Mouse (Mus musculus) CH12.LX (cell line): ENCODE measurements around the gene Thnsl1. TPM values are rescaled to one million over a fixed set of nuclear protein-coding genes. Genes with fewer than 3 reads are reported as not detected.
A peak's percentile ranks its signal among the peaks of the same experiment; 100 is the strongest.

Experiments
- DNase-seq: peaks from one replicate; pipeline ENCODE4 v3.0.0-alpha.2; 2013; ENCODE audit errors: extremely low read depth
- H3K27ac ChIP-seq: 2 replicates; pipeline ENCODE4 v1.5.1; 2012; ENCODE audit warnings: low read depth, mild to moderate bottlenecking, control low read depth, moderate library complexity; ENCODE audit not compliant: insufficient read depth
- H3K27me3 ChIP-seq: replicated peaks from 2 replicates; pipeline ENCODE3; 2012; ENCODE audit warnings: inconsistent platforms
- H3K36me3 ChIP-seq, 2 experiments: replicated peaks in 1 of 2; 2 replicates each; pipeline versions ENCODE3 to v1.6.1; 2012; ENCODE audit warnings: inconsistent platforms in 1 of 2, low read length in 1 of 2, mild to moderate bottlenecking in 1 of 2, mixed read lengths in 1 of 2, moderate library complexity in 1 of 2; ENCODE audit not compliant: control insufficient read depth in 1 of 2, insufficient read depth in 1 of 2
- H3K4me1 ChIP-seq, 2 experiments: 2 replicates each; pipeline ENCODE4 v1.6.1; 2012; ENCODE audit warnings: inconsistent platforms in 1 of 2, moderate library complexity in 1 of 2; ENCODE audit not compliant: insufficient read depth in 2 of 2, control insufficient read depth in 1 of 2
- H3K4me2 ChIP-seq: 2 replicates; pipeline ENCODE4 v1.6.1; 2012; ENCODE audit warnings: low read depth, mild to moderate bottlenecking, control low read depth; ENCODE audit not compliant: poor library complexity, insufficient read depth, severe bottlenecking
- H3K4me3 ChIP-seq, 3 experiments: fragments of 150-350 bp in 1 of 3; sonication (generic) in 1 of 3; replicated peaks in 1 of 3; 2 replicates each; pipeline versions ENCODE3 to v1.5.1; 2011 to 2012; ENCODE audit warnings: low read depth in 2 of 3, low read length in 2 of 3, mild to moderate bottlenecking in 2 of 3, moderate library complexity in 2 of 3, control low read depth in 1 of 3, improper control_type of control experiment in 1 of 3, inconsistent platforms in 1 of 3, mixed read lengths in 1 of 3; ENCODE audit not compliant: poor library complexity in 1 of 3
- H3K79me2 ChIP-seq: replicated peaks from 2 replicates; pipeline ENCODE4 v1.6.1; 2012; ENCODE audit warnings: mild to moderate bottlenecking, moderate library complexity; ENCODE audit not compliant: control insufficient read depth, poor library complexity, insufficient read depth, severe bottlenecking; ENCODE audit errors: extremely low read depth
- H3K9ac ChIP-seq: 2 replicates; pipeline ENCODE4 v1.6.1; 2012; ENCODE audit warnings: low read depth, mild to moderate bottlenecking, control low read depth, moderate library complexity; ENCODE audit not compliant: insufficient read depth
- H3K9me3 ChIP-seq: replicated peaks from 2 replicates; pipeline ENCODE3; 2012; ENCODE audit warnings: low read length, inconsistent platforms, mixed read lengths
- CTCF ChIP-seq, 2 experiments: IDR thresholded peaks in 1 of 2; conservative IDR thresholded peaks in 1 of 2; 2 replicates each; pipeline ENCODE4 v1.5.1; 2011 to 2012; ENCODE audit warnings: low read depth in 2 of 2, low read length in 2 of 2, improper control_type of control experiment in 1 of 2, inconsistent platforms in 1 of 2, mild to moderate bottlenecking in 1 of 2, moderate library complexity in 1 of 2
- E2F4 ChIP-seq: IDR thresholded peaks from 2 replicates; pipeline ENCODE4 v1.6.1; 2011; ENCODE audit warnings: low read depth, low read length, improper control_type of control experiment; ENCODE audit not compliant: insufficient replicate concordance
- ELF1 ChIP-seq: IDR thresholded peaks from 2 replicates; pipeline ENCODE4 v1.6.1; 2014; ENCODE audit warnings: low read depth, mild to moderate bottlenecking, inconsistent platforms, low read length, improper control_type of control experiment
- HCFC1 ChIP-seq: IDR thresholded peaks from 2 replicates; pipeline ENCODE4 v1.6.1; 2012; ENCODE audit warnings: low read depth, mild to moderate bottlenecking, inconsistent platforms, low read length, improper control_type of control experiment
- MAFK ChIP-seq: IDR thresholded peaks from 2 replicates; pipeline ENCODE4 v1.6.1; 2011; ENCODE audit warnings: low read length, improper control_type of control experiment; ENCODE audit not compliant: insufficient replicate concordance
- MAZ ChIP-seq: IDR thresholded peaks from 2 replicates; pipeline ENCODE4 v1.6.1; 2012; ENCODE audit warnings: low read depth, mild to moderate bottlenecking, inconsistent platforms, low read length, improper control_type of control experiment, moderate library complexity
- MEF2A ChIP-seq: IDR thresholded peaks from 2 replicates; pipeline ENCODE4 v1.6.1; 2014; ENCODE audit warnings: low read depth, mild to moderate bottlenecking, inconsistent platforms, low read length, improper control_type of control experiment, borderline replicate concordance
- RAD21 ChIP-seq: IDR thresholded peaks from 2 replicates; pipeline ENCODE4 v1.6.1; 2011; ENCODE audit warnings: low read depth, mild to moderate bottlenecking, low read length, improper control_type of control experiment, moderate library complexity
- SIN3A ChIP-seq: IDR thresholded peaks from 2 replicates; pipeline ENCODE4 v1.6.1; 2012; ENCODE audit warnings: low read length, improper control_type of control experiment, inconsistent platforms
- SMC3 ChIP-seq: IDR thresholded peaks from 2 replicates; pipeline ENCODE4 v1.6.1; 2011; ENCODE audit warnings: low read depth, low read length, improper control_type of control experiment
- TBP ChIP-seq: conservative IDR thresholded peaks from 2 replicates; pipeline ENCODE4 v1.6.1; 2011; ENCODE audit warnings: low read depth, low read length, improper control_type of control experiment
- USF2 ChIP-seq: conservative IDR thresholded peaks from 2 replicates; pipeline ENCODE4 v1.6.1; 2011; ENCODE audit warnings: low read depth, low read length, improper control_type of control experiment
- ZKSCAN1 ChIP-seq: IDR thresholded peaks from 2 replicates; pipeline ENCODE4 v1.6.1; 2012; ENCODE audit warnings: low read depth, inconsistent platforms, low read length, improper control_type of control experiment, borderline replicate concordance
- ZNF384 ChIP-seq: IDR thresholded peaks from 2 replicates; pipeline ENCODE4 v1.6.1; 2012; ENCODE audit warnings: low read depth, low read length, improper control_type of control experiment, inconsistent platforms
- dilution Hi-C: fragments of 300-500 bp; cut with MboI; formaldehyde crosslinking; loops from 2 replicates; pipeline ENCODE4 v1.14.3; 2020; ENCODE audit warnings: low sequenced_read_pairs; ENCODE audit not compliant: extremely low pct_unique_long_range_greater_than_20kb, extremely low pct_ligation_motif_present
- in situ Hi-C: fragments of 300-500 bp; cut with MboI; formaldehyde crosslinking; loops from 3 replicates; pipeline ENCODE4 v1.14.3; 2019; ENCODE audit warnings: low sequenced_read_pairs, low pct_ligation_motif_present, low pct_unique_long_range_greater_than_20kb, mixed read lengths
- polyA plus RNA-seq: library from polyadenylated mRNA; unstranded; fragments of >175 nt; gene quantifications from 2 replicates; pipeline ENCODE4 v1.2.1, GENCODE M21; 2012; ENCODE audit warnings: low read depth; ENCODE audit not compliant: insufficient read length
- total RNA-seq, 2 experiments: library from RNA; depleted of rRNA; stranded (reverse); fragments of 300-350 nt in 1 of 2; fragments of >200 nt in 1 of 2; gene quantifications; 2 replicates each; pipeline ENCODE4 v1.2.3; 2012 to 2014

Gene Thnsl1
- total and polyA plus RNA-seq, 3 experiments, result 5.0 to 6.2 (median 6.1) TPM

- Histone ChIP-seq H3K9ac (no peak overlapping the region), H3K36me3 (no peaks in the 10 kb centered on the region)
- TF ChIP-seq HCFC1 (no peak), MAZ (no peak), E2F4 (no peak), ELF1 (no peak)
These were observed 39.5 kb downstream of the Thnsl1 start for GRCm38 (mm10) chr2:21244986-21245385.

GRCm38 (mm10) chr2:21245477-21246102 is 40.1 kb downstream of the Thnsl1 start:
- Histone ChIP-seq H3K36me3 (no peaks in the 10 kb centered on the region), H3K27me3 (no peaks in the 10 kb centered on the region), H3K4me1 (0 out of 4 replicates have a peak, but pooled peaks cover 0 to 4% of the 10 kb centered on the region in 2 experiments), H3K4me3 (no peak overlapping the region), H3K27ac (no peak overlapping the region), H3K9ac (no peak overlapping the region), H3K9me3 (peaks cover 3% of the 10 kb centered on the region), H3K4me2 (no peak overlapping the region), H3K79me2 (no peaks in the 10 kb centered on the region)
- dilution Hi-C loops (no loop called here), in situ Hi-C loops (no loop called here)
- no peak for DNase-seq
- TF ChIP-seq MAFK (no peak), CTCF (conservative IDR thresholded peaks at IDR 0.05 in 1 of 2, IDR thresholded peaks at IDR 0.05 in 1 of 2; ENCODE audit: low read depth in 2 of 2, low read length in 2 of 2) (peak in 1 of 2 experiments; percentile 36; a peak in 1 of 4 replicates), SMC3 (peak; percentile 33), RAD21 (peak; percentile 10), SIN3A (no peak)

More at GRCm38 (mm10) chr2:21244986-21245385, 39.5 kb downstream of the Thnsl1 start:
- Histone ChIP-seq H3K4me1 (0 out of 4 replicates have a peak, but pooled peaks cover 0 to 4% of the 10 kb centered on the region in 2 experiments), H3K27ac (no peak overlapping the region), H3K27me3 (no peaks in the 10 kb centered on the region), H3K4me3 (no peak overlapping the region), H3K9me3 (peaks cover 3% of the 10 kb centered on the region), H3K4me2 (no peak overlapping the region), H3K79me2 (no peaks in the 10 kb centered on the region)
- dilution Hi-C loops (no loop called here), in situ Hi-C loops (no loop called here)
- no peak for DNase-seq

GRCm38 (mm10) chr2:21253644-21254043 is 48.1 kb downstream of the Thnsl1 start:
- dilution Hi-C loops, result no loop called here
- Histone ChIP-seq H3K79me2 (no peaks in the 10 kb centered on the region), H3K9me3 (no peaks in the 10 kb centered on the region), H3K4me3 (no peak overlapping the region), H3K27me3 (no peaks in the 10 kb centered on the region), H3K4me1 (no peaks in the 10 kb centered on the region), H3K9ac (no peak overlapping the region), H3K36me3 (no peaks in the 10 kb centered on the region), H3K4me2 (no peak overlapping the region), H3K27ac (no peak overlapping the region)
- in situ Hi-C loops, result no loop called here
- TF ChIP-seq USF2 (no peak), ZNF384 (no peak), MAFK (no peak), MEF2A (no peak), TBP (no peak), ZKSCAN1 (no peak)
- DNase-seq, result no peak
